Mouse (Mus musculus) midbrain, embryonic 15.5 days (tissue): Measurements from ENCODE around the gene Tshr. TPM values are rescaled to one million over a fixed set of nuclear protein-coding genes. Genes with fewer than 3 reads are reported as not detected.

Experiments used
- ATAC-seq: fragments of 200-750 bp; cut with Nextera tagmentation; replicated peaks from 2 replicates; pipeline ENCODE4 v1.8.0; 2017; ENCODE audit warnings: moderate TSS enrichment
- H3K27ac ChIP-seq: fragments of 300-500 bp; sonication (generic); 2 replicates; pipeline ENCODE4 v1.5.1; 2015; ENCODE audit warnings: mild to moderate bottlenecking, inconsistent platforms
- H3K27me3 ChIP-seq: fragments of 300-500 bp; sonication (generic); replicated peaks from 2 replicates; pipeline ENCODE4 v1.6.1; 2015; ENCODE audit warnings: inconsistent platforms
- H3K36me3 ChIP-seq: fragments of 300-500 bp; sonication (generic); replicated peaks from 2 replicates; pipeline ENCODE4 v1.6.1; 2015; ENCODE audit warnings: inconsistent platforms
- H3K4me1 ChIP-seq: fragments of 300-500 bp; sonication (generic); 2 replicates; pipeline ENCODE4 v1.6.1; 2015; ENCODE audit warnings: inconsistent platforms
- H3K4me2 ChIP-seq: fragments of 300-500 bp; sonication (generic); 2 replicates; pipeline ENCODE4 v1.6.1; 2015; ENCODE audit warnings: inconsistent platforms, mild to moderate bottlenecking, moderate library complexity
- H3K4me3 ChIP-seq: fragments of 300-500 bp; sonication (generic); 2 replicates; pipeline ENCODE4 v1.5.1; 2015; ENCODE audit warnings: mild to moderate bottlenecking, inconsistent platforms
- H3K9ac ChIP-seq: fragments of 300-500 bp; sonication (generic); 2 replicates; pipeline ENCODE4 v1.6.1; 2015; ENCODE audit warnings: mild to moderate bottlenecking, inconsistent platforms
- H3K9me3 ChIP-seq: fragments of 300-500 bp; sonication (generic); 2 replicates; pipeline ENCODE4 v1.6.1; 2016; ENCODE audit warnings: inconsistent platforms
- WGBS: fragments of 180-500 bp; shearing (Covaris S2); methylation state at CpG from one replicate; pipeline ENCODE4 v1.1.7; 2015; ENCODE audit warnings: mixed read lengths; 5-methylcytosine and 5-hydroxymethylcytosine counted together
- polyA plus RNA-seq: library from polyadenylated mRNA; unstranded; fragments of >200 nt; fragmentation: Nextera tagmentation; extraction: Ambion mirVana; gene quantifications from 2 replicates; pipeline ENCODE4 v1.2.1, GENCODE M21; 2015

Gene Tshr
- polyA plus RNA-seq, 1 experiment from 2014 or later = 0.18 TPM

DNA sequence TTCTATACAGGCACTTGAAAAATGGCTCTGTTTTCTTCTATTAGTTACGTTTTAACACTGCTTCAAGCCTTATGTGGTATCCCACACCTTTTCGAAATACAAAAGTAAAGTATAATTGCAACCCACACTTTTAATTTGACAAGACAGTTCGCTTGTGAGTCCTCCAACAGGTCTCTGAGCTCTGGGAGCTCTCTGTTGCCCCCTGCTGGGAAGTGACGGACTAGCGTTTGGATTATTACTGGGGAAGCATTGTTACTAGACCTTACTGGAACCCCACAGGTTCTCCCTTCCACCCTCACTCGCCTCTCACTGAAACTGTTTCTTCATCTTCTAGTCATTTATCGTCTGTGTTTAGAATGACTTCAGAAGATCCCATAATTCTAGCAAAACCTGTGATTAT is 34.4 kb downstream of the Tshr start:
- H3K4me2 ChIP-seq = no peak overlapping the region
- no peaks in the 10 kb centered on the region for H3K9me3 ChIP-seq
- no peak for ATAC-seq
- no peak overlapping the region for H3K9ac ChIP-seq
- no peak overlapping the region for H3K27ac ChIP-seq
- H3K27me3 ChIP-seq = no peaks in the 10 kb centered on the region
- WGBS = 51% methylated on average over 7 of the region's 7 CpGs
- no peaks in the 10 kb centered on the region for H3K4me1 ChIP-seq
- H3K4me3 ChIP-seq = no peak overlapping the region
- H3K36me3 ChIP-seq = no peaks in the 10 kb centered on the region

DNA sequence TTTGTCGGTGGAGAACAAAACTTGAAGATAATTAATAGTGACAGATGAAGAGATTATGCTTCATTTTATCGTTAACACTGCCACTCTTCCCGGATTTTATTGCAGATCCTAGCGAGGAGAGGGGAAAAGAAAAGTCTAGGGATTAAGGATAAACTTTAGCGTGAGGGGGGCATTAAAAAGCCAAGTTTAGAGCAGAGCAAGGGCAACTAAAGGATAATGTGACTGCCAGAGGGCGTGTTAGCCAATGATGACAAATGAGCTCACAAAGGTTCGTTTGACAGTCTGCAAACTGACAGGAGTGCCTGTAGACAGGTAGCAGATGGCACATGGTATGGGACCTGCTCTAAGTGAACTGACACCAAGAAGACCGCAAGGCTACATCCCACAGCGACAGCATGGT is 36.9 kb downstream of the Tshr start:
- no peaks in the 10 kb centered on the region for H3K27me3 ChIP-seq
- whole genome bisulfite sequencing = 47% methylated on average over 9 of the region's 9 CpGs
- ATAC-seq = no peak
- H3K27ac ChIP-seq = no peak overlapping the region
- no peaks in the 10 kb centered on the region for H3K36me3 ChIP-seq
- no peak overlapping the region for H3K4me2 ChIP-seq
- H3K4me1 ChIP-seq = no peaks in the 10 kb centered on the region
- no peak overlapping the region for H3K9ac ChIP-seq
- H3K4me3 ChIP-seq = no peak overlapping the region
- no peaks in the 10 kb centered on the region for H3K9me3 ChIP-seq

DNA sequence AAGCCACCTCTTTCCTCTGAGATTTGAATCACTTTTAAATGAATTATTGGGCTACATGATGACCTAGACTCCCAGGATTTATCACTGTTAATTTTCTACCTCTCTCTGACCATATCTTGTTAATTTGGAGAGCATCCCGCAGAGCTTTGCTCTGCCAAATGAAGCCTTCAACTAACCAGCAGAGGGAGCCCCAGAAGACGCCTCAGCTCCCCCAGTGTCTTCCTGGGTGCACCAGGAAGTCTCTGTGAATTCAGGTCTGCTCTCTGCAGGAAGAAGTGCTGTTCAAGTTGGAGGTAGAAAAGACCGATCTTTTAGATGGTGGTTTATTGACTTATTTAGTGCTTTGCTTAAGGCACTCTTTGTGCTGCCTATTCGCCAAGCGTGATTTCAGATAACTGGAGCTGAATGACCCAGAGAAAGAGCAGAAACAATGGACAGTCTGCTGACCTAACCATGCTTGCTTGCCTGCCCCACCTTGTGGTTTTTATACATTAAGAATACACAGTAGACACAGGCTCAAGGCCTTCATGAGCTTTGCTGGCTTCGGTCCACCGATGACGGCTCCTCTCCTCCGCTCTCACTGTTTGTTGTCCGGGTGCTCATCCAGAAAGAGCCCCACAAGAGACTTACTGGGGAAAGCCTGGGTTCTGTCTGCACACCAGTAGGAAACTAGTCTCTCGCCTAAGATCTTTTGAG is 38.9 kb downstream of the Tshr start:
- H3K9ac ChIP-seq = no peak overlapping the region
- 0 out of 2 replicates have a peak, but pooled peaks have one; percentile 33 for ATAC-seq
- H3K27ac ChIP-seq = no peak overlapping the region
- H3K4me2 ChIP-seq = no peak overlapping the region
- 69% methylated on average over 11 of the region's 11 CpGs for WGBS
- no peaks in the 10 kb centered on the region for H3K27me3 ChIP-seq
- H3K9me3 ChIP-seq = no peaks in the 10 kb centered on the region
- no peak overlapping the region for H3K4me3 ChIP-seq
- no peaks in the 10 kb centered on the region for H3K4me1 ChIP-seq
- no peaks in the 10 kb centered on the region for H3K36me3 ChIP-seq

DNA sequence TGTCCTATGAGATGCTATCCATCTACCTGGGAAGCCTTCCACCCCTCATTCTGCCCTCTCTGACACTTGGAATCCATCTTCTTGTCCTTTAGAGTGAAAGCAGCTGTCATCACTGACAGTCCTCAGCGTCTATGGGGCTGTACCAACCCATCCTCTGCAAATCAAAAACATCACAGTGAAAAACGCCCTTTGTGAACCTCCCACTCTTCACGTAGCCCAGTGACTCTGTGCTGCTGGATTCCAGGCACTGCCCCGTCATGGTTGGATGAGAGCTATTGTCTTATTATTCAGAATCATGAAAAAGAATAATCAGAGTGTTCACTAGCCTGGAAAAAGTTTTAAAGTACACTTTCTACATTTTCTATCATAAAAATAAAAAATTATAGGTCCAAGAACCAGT is 42.1 kb downstream of the Tshr start:
- no peak for ATAC-seq

DNA sequence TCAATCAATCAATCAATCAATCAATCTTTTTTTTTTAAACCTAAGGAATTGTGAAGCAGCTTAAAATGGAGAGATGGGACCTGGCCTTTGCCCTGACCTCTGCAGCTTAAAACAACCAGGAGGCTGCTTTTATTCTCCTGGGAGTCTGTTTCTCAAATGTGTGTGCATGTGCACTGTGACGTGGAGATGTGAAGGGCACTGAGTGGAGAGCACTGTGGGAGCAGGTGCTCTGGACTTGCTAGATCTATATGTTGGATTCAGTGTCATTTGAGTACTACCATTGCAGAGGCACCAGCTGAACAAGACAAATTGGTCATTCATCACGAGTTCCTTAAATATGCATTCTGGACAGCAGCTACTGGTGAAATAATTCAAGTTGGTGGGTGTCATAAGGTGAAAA is 42.8 kb downstream of the Tshr start:
- H3K27me3 ChIP-seq = no peaks in the 10 kb centered on the region
- no peak overlapping the region for H3K27ac ChIP-seq
- 58% methylated on average over 2 of the region's 2 CpGs for WGBS
- no peak overlapping the region for H3K9ac ChIP-seq
- ATAC-seq = no peak
- no peaks in the 10 kb centered on the region for H3K9me3 ChIP-seq
- no peak overlapping the region for H3K4me2 ChIP-seq
- no peaks in the 10 kb centered on the region for H3K4me1 ChIP-seq
- H3K36me3 ChIP-seq = no peaks in the 10 kb centered on the region
- no peak overlapping the region for H3K4me3 ChIP-seq

More for the DNA sequence above, 42.1 kb downstream of the Tshr start:
- Histone ChIP-seq H3K4me1 (no peaks in the 10 kb centered on the region), H3K9ac (no peak overlapping the region), H3K9me3 (no peaks in the 10 kb centered on the region), H3K36me3 (no peaks in the 10 kb centered on the region), H3K27ac (no peak overlapping the region), H3K27me3 (no peaks in the 10 kb centered on the region), H3K4me3 (no peak overlapping the region), H3K4me2 (no peak overlapping the region)
- WGBS = 33% methylated on average over 4 of the region's 4 CpGs

DNA sequence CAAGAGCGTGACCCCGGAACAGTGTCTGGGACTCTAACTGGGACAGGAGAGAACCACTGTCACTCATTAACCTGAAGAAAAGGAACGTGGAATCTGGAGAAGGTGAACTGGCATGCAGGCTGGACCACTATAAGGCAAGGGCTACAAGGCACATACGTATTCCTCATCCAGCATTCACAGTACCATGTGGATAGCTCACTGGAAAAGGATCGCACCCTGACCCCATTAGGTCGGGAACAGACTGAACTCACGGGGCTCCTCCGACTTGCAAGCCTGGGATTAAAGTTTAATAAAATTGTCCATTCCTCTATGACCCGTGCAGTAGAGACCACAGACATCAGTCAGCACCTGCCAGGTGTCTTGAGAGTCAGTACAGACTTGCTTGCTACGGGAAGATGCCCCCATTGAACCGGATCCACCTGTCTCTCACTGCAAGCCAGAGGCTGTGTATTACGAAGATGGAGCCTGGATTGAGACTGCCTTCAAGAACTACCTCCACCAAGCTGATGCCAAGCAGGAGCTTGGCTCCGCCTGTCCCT is 97.9 kb downstream of the Tshr start:
- WGBS = 91% methylated on average over 13 of the region's 13 CpGs
- Histone ChIP-seq H3K4me3 (no peak overlapping the region), H3K4me1 (no peaks in the 10 kb centered on the region), H3K9me3 (no peaks in the 10 kb centered on the region), H3K27me3 (no peaks in the 10 kb centered on the region), H3K27ac (no peak overlapping the region), H3K9ac (no peak overlapping the region), H3K4me2 (no peak overlapping the region), H3K36me3 (no peaks in the 10 kb centered on the region)
- no peak for ATAC-seq

DNA sequence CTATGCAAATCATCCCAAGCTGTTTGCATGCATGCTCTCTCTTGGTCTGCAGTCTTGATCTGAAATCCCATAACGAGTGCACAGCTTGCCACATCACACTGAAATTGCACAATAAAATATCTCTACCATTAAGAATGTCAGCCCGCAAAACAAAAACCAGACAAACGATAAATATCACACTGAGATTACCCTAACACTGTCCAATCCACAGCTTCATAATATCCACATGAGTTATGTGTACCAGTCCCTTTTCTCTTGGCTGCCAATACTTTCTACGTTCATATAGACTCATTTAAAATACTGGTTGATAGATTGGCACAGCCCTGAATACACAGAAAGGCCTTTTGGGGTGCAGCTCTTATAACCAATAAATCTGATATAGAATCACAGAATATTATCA is 102.0 kb downstream of the Tshr start:
- WGBS = 88% methylated on average over 4 of the region's 4 CpGs
- H3K9me3 ChIP-seq = no peaks in the 10 kb centered on the region
- no peaks in the 10 kb centered on the region for H3K4me1 ChIP-seq
- H3K4me2 ChIP-seq = no peak overlapping the region
- no peak for ATAC-seq
- H3K4me3 ChIP-seq = no peak overlapping the region
- H3K9ac ChIP-seq = no peak overlapping the region
- H3K36me3 ChIP-seq = no peaks in the 10 kb centered on the region
- no peaks in the 10 kb centered on the region for H3K27me3 ChIP-seq
- no peak overlapping the region for H3K27ac ChIP-seq

DNA sequence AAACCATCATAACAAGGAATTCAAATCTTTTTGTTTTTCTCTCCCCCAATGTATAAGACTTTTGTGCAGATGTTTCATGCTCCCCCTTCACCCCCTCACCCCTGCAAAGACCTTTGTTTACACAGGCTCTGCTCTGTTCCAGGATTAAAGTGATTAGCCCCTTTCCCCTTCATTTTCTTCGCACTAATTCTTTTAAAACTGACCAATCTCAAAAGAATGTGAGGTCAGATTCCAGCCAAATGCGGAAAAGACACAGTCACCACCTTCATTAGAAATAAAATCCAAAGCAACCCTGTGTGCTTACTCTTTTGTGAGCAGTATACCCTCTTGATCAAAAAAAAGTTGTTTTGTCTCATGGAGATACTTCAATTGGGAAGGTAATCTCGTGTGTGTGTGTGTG is 104.0 kb downstream of the Tshr start:
- no peaks in the 10 kb centered on the region for H3K27me3 ChIP-seq
- no peak overlapping the region for H3K4me2 ChIP-seq
- H3K9me3 ChIP-seq = no peaks in the 10 kb centered on the region
- H3K4me3 ChIP-seq = no peak overlapping the region
- 30% methylated on average over 3 of the region's 3 CpGs for WGBS
- no peaks in the 10 kb centered on the region for H3K4me1 ChIP-seq
- H3K36me3 ChIP-seq = no peaks in the 10 kb centered on the region
- no peak overlapping the region for H3K27ac ChIP-seq
- no peak overlapping the region for H3K9ac ChIP-seq
- ATAC-seq = no peak

DNA sequence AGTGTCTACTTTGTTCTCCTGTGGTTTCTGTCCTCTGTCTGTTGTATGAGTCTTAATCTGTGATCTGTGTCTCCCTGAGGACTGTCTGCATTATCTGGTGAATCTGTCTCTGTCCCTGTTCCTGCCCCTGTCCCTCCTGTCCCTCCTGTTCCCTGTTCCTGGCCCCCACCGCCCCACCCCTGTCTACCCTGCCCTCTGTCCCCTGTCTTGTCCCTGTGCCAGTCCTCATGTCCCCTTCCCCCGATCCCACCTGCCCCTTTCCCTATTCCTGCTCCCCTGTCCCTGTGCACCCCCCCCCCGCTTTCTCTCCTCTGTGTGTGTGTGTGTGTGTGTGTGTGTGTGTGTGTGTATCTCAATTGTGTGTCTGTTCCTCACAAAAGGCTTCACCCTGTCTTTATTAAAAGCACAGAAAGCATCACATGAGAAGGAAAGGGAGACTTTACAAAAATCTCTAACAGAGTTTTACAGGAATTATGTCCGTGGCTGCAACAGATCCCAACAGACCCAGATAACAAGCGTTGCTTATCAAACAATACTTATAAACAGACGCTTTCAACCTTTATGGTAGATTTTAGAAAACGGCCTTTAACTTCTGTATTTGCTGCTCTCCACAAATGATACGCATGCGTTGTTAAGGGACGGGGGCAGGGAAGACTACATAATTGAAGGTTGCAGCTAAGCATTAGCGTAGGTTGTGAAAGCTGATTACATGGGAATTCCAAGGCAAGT is 111.3 kb downstream of the Tshr start:
- WGBS = 23% methylated on average over 10 of the region's 11 CpGs
- H3K4me3 ChIP-seq = no peak overlapping the region
- H3K4me1 ChIP-seq = peaks cover 16% of the 10 kb centered on the region
- no peaks in the 10 kb centered on the region for H3K27me3 ChIP-seq
- peak overlapping the region; percentile 21 for H3K4me2 ChIP-seq
- no peaks in the 10 kb centered on the region for H3K36me3 ChIP-seq
- peak; percentile 66 for ATAC-seq
- no peaks in the 10 kb centered on the region for H3K9me3 ChIP-seq
- H3K9ac ChIP-seq = no peak overlapping the region
- H3K27ac ChIP-seq = peak overlapping the region; percentile 19; the same call in 1 of the 2 replicates

DNA sequence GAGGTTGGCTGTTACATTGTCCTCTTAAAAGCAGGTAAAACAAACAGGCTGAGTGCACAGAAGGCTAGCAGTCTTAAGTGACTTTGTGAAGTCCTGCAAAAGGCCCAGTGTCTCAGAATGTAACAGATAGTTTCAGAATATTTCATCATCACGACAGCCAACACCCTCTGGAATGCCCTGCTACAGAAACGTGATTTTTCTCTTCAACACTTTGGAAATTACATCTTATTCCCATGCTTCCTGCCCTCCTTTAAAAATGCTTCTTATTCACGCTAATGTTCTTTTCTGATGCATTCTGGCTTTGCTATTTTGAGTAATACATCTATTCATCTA is 111.8 kb downstream of the Tshr start:
- no peaks in the 10 kb centered on the region for H3K27me3 ChIP-seq
- peak overlapping the region; percentile 19; the same call in 1 of the 2 replicates for H3K27ac ChIP-seq
- 35% methylated on average over 3 of the region's 3 CpGs for WGBS
- H3K9ac ChIP-seq = no peak overlapping the region
- H3K9me3 ChIP-seq = no peaks in the 10 kb centered on the region
- no peak overlapping the region for H3K4me3 ChIP-seq
- peaks cover 16% of the 10 kb centered on the region for H3K4me1 ChIP-seq
- no peaks in the 10 kb centered on the region for H3K36me3 ChIP-seq
- peak overlapping the region; percentile 21 for H3K4me2 ChIP-seq
- peak; percentile 6; the same call in 1 of the 2 replicates for ATAC-seq

DNA sequence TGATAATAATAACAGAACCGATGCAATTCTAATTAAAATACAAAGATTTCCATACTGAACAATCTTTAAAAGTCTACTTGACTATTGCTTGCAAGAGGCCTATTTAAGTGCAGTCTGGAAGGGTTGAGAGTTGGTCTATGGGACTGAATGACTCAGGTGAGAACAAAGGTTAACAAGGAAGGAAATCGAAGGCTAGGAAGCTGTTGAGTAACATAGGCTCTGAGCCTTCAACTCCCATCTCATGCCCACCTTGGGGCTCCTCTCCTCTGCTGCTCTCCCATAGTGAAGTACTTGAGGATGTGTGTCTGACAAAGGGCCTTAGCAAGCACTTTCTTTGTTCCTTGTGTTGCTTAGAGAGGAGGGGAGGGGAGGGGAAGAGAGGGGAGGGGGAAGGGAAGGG is 116.1 kb downstream of the Tshr start:
- Histone ChIP-seq H3K36me3 (no peaks in the 10 kb centered on the region), H3K4me3 (no peak overlapping the region), H3K27me3 (no peaks in the 10 kb centered on the region), H3K9me3 (no peaks in the 10 kb centered on the region), H3K9ac (no peak overlapping the region), H3K4me2 (no peak overlapping the region), H3K4me1 (peaks cover 13% of the 10 kb centered on the region), H3K27ac (no peak overlapping the region)
- 96% methylated on average over 2 of the region's 2 CpGs for WGBS
- ATAC-seq = no peak

DNA sequence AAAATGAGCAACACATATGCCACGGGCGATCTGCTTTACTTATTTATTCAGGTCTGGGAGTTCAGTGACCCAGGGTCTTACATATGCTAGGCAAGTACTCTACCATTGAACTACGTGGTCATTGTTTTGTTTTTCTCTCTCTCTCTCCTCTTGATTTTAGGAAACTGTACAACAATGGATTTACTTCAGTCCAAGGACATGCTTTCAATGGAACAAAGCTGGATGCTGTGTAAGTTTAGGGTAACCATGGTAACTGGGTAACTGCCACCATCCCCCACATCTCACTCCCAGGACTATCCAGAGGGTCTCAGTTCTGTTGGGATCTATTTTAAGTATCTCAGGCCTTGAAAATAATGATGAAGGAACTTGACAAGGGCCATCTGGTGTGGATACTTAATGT is 127.4 kb downstream of the Tshr start:
- Histone ChIP-seq H3K4me3 (no peak overlapping the region), H3K27ac (no peak overlapping the region), H3K9me3 (no peaks in the 10 kb centered on the region), H3K4me2 (no peak overlapping the region), H3K4me1 (peaks cover 4% of the 10 kb centered on the region), H3K9ac (no peak overlapping the region), H3K27me3 (no peaks in the 10 kb centered on the region), H3K36me3 (no peaks in the 10 kb centered on the region)
- ATAC-seq = peak; percentile 84
- 25% methylated on average over 3 of the region's 3 CpGs for WGBS

DNA sequence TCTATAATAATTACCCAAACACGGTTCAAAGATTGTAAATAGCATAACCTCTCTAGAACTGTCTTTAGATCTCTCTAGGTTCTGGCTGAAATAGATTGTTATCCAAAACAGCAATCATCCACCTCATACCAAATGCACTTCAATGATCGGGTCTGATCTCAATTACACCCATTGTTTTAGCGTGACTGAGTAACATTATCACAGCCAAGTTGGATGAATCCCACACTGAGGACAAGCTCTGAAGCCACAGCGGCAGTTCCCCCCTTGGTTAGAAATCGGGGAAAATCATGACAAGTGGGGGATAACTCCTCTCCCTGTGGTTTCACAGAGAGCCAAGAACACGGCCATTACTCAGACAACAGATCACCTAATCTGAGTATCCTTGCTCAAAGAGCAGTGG is 129.6 kb downstream of the Tshr start:
- Histone ChIP-seq H3K9me3 (no peaks in the 10 kb centered on the region), H3K9ac (no peak overlapping the region), H3K4me3 (no peak overlapping the region), H3K36me3 (no peaks in the 10 kb centered on the region), H3K4me2 (no peak overlapping the region), H3K27ac (no peak overlapping the region), H3K4me1 (peaks cover 4% of the 10 kb centered on the region), H3K27me3 (no peaks in the 10 kb centered on the region)
- ATAC-seq = no peak
- 66% methylated on average over 6 of the region's 6 CpGs for WGBS
